ENCODE assay signal across 7 mouse cellular contexts in genomic region chr5:113150871-113151553, GRCm38 (mm10).
DNase-seq lines count a peak whose midpoint lies in the region; ATAC-seq and TF ChIP-seq lines count a peak whose summit lies in the region.

No protein-coding gene starts in this region.

- no peaks in the 10 kb centered on the region for H3K36me3 ChIP-seq in spleen, adult 2 months (ENCODE audit: control insufficient read depth, insufficient read depth, low read length)
- no peaks in the 10 kb centered on the region for H3K36me3 ChIP-seq in limb, embryonic 15.5 days
- H3K36me3 ChIP-seq in stomach, postnatal 0 days (ENCODE audit: control insufficient read depth, insufficient read depth, low read length): no peaks in the 10 kb centered on the region

- peaks cover 12% of the 10 kb centered on the region; the same call in 1 of the 2 replicates for H3K4me1 ChIP-seq in spleen, adult 2 months (ENCODE audit: control insufficient read depth, insufficient read depth, insufficient read length)
- H3K4me1 ChIP-seq in limb, embryonic 15.5 days: peaks cover 67% of the 10 kb centered on the region
- peaks cover 7% of the 10 kb centered on the region; the same call in 1 of the 2 replicates for H3K4me1 ChIP-seq in stomach, postnatal 0 days (replicated peaks; ENCODE audit: control insufficient read depth, insufficient read depth)

- no peak for DNase-seq in spleen, adult 2 months (ENCODE audit: low read depth in 1 of 2, low spot score in 2 of 2)
- no peak for DNase-seq in spleen, postnatal 36 days (ENCODE audit: low spot score in 2 of 2)
- peak; percentile 89 for DNase-seq in gastrocnemius, adult 2 months
- DNase-seq in stomach, postnatal 0 days (ENCODE audit: low spot score): no peak
- DNase-seq in c-Kit-positive CD71-positive TER-119-positive erythroid progenitor cells, embryonic 14.5 days (ENCODE audit: low spot score): no peak

- H3K9me3 ChIP-seq in limb, embryonic 15.5 days: no peaks in the 10 kb centered on the region
- no peaks in the 10 kb centered on the region for H3K9me3 ChIP-seq in stomach, postnatal 0 days (ENCODE audit: control insufficient read depth, low read length)

- no peak for TF ChIP-seq EP300 in stomach, postnatal 0 days (optimal IDR thresholded peaks at IDR 0.05)

- ATAC-seq in limb, embryonic 15.5 days (ENCODE audit: insufficient number of reproducible peaks, low FRiP score, low TSS enrichment, low read depth): peak; percentile 31; the same call in 1 of the 2 replicates
- ATAC-seq in stomach, postnatal 0 days (ENCODE audit: low FRiP score, low TSS enrichment): no peak
- no peak for ATAC-seq in inflammation-experienced regulatory T-cells, adult 6 months

- intact Hi-C loops in gastrocnemius, adult 2 months (cut with DNase I): no loop called here

- H3K27me3 ChIP-seq in spleen, adult 2 months (ENCODE audit: control insufficient read depth, insufficient read depth, low read length): no peaks in the 10 kb centered on the region
- H3K27me3 ChIP-seq in limb, embryonic 15.5 days: no peaks in the 10 kb centered on the region
- no peaks in the 10 kb centered on the region for H3K27me3 ChIP-seq in stomach, postnatal 0 days (ENCODE audit: control insufficient read depth, insufficient read depth, low read length)

- peak overlapping the region; percentile 35; the same call in 1 of the 2 replicates for H3K27ac ChIP-seq in spleen, adult 2 months (ENCODE audit: insufficient read depth, low read length)
- H3K27ac ChIP-seq in gastrocnemius, adult 2 months: peak overlapping the region; percentile 90
- H3K27ac ChIP-seq in limb, embryonic 15.5 days: peak overlapping the region; percentile 86
- peak overlapping the region; percentile 89 for H3K27ac ChIP-seq in stomach, postnatal 0 days (replicated peaks)

- H3K4me3 ChIP-seq in spleen, adult 2 months (ENCODE audit: extremely low read depth, insufficient read depth, insufficient read length): no peak overlapping the region
- H3K4me3 ChIP-seq in gastrocnemius, adult 2 months: peak overlapping the region; percentile 19; the same call in 1 of the 2 replicates
- H3K4me3 ChIP-seq in limb, embryonic 15.5 days: no peak overlapping the region
- H3K4me3 ChIP-seq in stomach, postnatal 0 days (ENCODE audit: low read depth, low read length): no peak overlapping the region

- no peak overlapping the region for H3K9ac ChIP-seq in limb, embryonic 15.5 days
- peak overlapping the region; percentile 31; the same call in 1 of the 2 replicates for H3K9ac ChIP-seq in stomach, postnatal 0 days (ENCODE audit: low read length)

- H3K4me2 ChIP-seq in limb, embryonic 15.5 days: no peak overlapping the region
- no peak overlapping the region for H3K4me2 ChIP-seq in stomach, postnatal 0 days (replicated peaks; ENCODE audit: low read depth)

- no peak for TF ChIP-seq POLR2A in spleen, adult 2 months (IDR thresholded peaks at IDR 0.05; ENCODE audit: low read depth, low read length)

- WGBS in spleen, adult 2 months: 38% methylated on average over 9 of the region's 9 CpGs
- 53% methylated on average over 9 of the region's 9 CpGs for WGBS in limb, embryonic 15.5 days
- 47% methylated on average over 9 of the region's 9 CpGs for whole genome bisulfite sequencing in stomach, postnatal 0 days

- no peak for TF ChIP-seq CTCF in spleen, adult 2 months (IDR thresholded peaks at IDR 0.05; ENCODE audit: extremely low read depth, insufficient read depth, insufficient read length, insufficient replicate concordance)
- TF ChIP-seq CTCF in gastrocnemius, adult 2 months (IDR thresholded peaks at IDR 0.05): peak; percentile 38
- no peak for TF ChIP-seq CTCF in stomach, postnatal 0 days (IDR thresholded peaks at IDR 0.05; ENCODE audit: low read depth)

Comparison
In these comparisons a context has a peak if more than half of its experiments do, and no peak if none do; other contexts are left out.
1. H3K27ac ChIP-seq: peak in every context shown above with its lines; median percentile 90 in gastrocnemius, adult 2 months; 89 in stomach, postnatal 0 days; 86 in limb, embryonic 15.5 days; 35 in spleen, adult 2 months.